Mouse (Mus musculus) midbrain, embryonic 15.5 days (tissue): Measurements from ENCODE around the gene Inppl1. TPM values are rescaled to one million over a fixed set of nuclear protein-coding genes. Genes with fewer than 3 reads are reported as not detected.

Experiments
- ATAC-seq: fragments of 200-750 bp; cut with Nextera tagmentation; replicated peaks from 2 replicates; pipeline ENCODE4 v1.8.0; 2017; ENCODE audit warnings: moderate TSS enrichment
- H3K27ac ChIP-seq: fragments of 300-500 bp; sonication (generic); 2 replicates; pipeline ENCODE4 v1.5.1; 2015; ENCODE audit warnings: mild to moderate bottlenecking, inconsistent platforms
- H3K27me3 ChIP-seq: fragments of 300-500 bp; sonication (generic); replicated peaks from 2 replicates; pipeline ENCODE4 v1.6.1; 2015; ENCODE audit warnings: inconsistent platforms
- H3K36me3 ChIP-seq: fragments of 300-500 bp; sonication (generic); replicated peaks from 2 replicates; pipeline ENCODE4 v1.6.1; 2015; ENCODE audit warnings: inconsistent platforms
- H3K4me1 ChIP-seq: fragments of 300-500 bp; sonication (generic); 2 replicates; pipeline ENCODE4 v1.6.1; 2015; ENCODE audit warnings: inconsistent platforms
- H3K4me2 ChIP-seq: fragments of 300-500 bp; sonication (generic); 2 replicates; pipeline ENCODE4 v1.6.1; 2015; ENCODE audit warnings: inconsistent platforms, mild to moderate bottlenecking, moderate library complexity
- H3K4me3 ChIP-seq: fragments of 300-500 bp; sonication (generic); 2 replicates; pipeline ENCODE4 v1.5.1; 2015; ENCODE audit warnings: mild to moderate bottlenecking, inconsistent platforms
- H3K9ac ChIP-seq: fragments of 300-500 bp; sonication (generic); 2 replicates; pipeline ENCODE4 v1.6.1; 2015; ENCODE audit warnings: mild to moderate bottlenecking, inconsistent platforms
- H3K9me3 ChIP-seq: fragments of 300-500 bp; sonication (generic); 2 replicates; pipeline ENCODE4 v1.6.1; 2016; ENCODE audit warnings: inconsistent platforms
- WGBS: fragments of 180-500 bp; shearing (Covaris S2); methylation state at CpG from one replicate; pipeline ENCODE4 v1.1.7; 2015; ENCODE audit warnings: mixed read lengths; 5-methylcytosine and 5-hydroxymethylcytosine counted together
- polyA plus RNA-seq: library from polyadenylated mRNA; unstranded; fragments of >200 nt; fragmentation: Nextera tagmentation; extraction: Ambion mirVana; gene quantifications from 2 replicates; pipeline ENCODE4 v1.2.1, GENCODE M21; 2015

The Inppl1 gene
- polyA plus RNA-seq, 1 experiment from 2014 or later, result 14.9 TPM

GRCm38 (mm10) chr7:101866491-101867265, 28.6 kb upstream of the Inppl1 start:
- 79% methylated on average over 11 of the region's 11 CpGs for WGBS

GRCm38 (mm10) chr7:101863415-101863814, 25.4 kb upstream of the Inppl1 start, which contains the start of gene Anapc15:
Gene Anapc15 (plus strand): TSS chr7:101863715.
- 76% methylated on average over 3 of the region's 3 CpGs for WGBS
- no peaks in the 10 kb centered on the region for H3K36me3 ChIP-seq
- H3K27me3 ChIP-seq, result no peaks in the 10 kb centered on the region
- no peaks in the 10 kb centered on the region for H3K9me3 ChIP-seq
- no peak for ATAC-seq
- no peak within 1 kb of the TSS for H3K4me3 ChIP-seq
- peaks cover 4% of the 10 kb centered on the region; the same call in 1 of the 2 replicates for H3K4me1 ChIP-seq
- H3K9ac ChIP-seq, result no peak within 1 kb of the TSS
- no peak within 1 kb of the TSS for H3K27ac ChIP-seq
- H3K4me2 ChIP-seq, result no peak within 1 kb of the TSS

More at GRCm38 (mm10) chr7:101866491-101867265, 28.6 kb upstream of the Inppl1 start:
- no peaks in the 10 kb centered on the region for H3K36me3 ChIP-seq
- H3K4me1 ChIP-seq, result peaks cover 6% of the 10 kb centered on the region; the same call in 1 of the 2 replicates
- no peak overlapping the region for H3K9ac ChIP-seq
- no peak overlapping the region for H3K4me3 ChIP-seq
- no peak overlapping the region for H3K27ac ChIP-seq
- H3K27me3 ChIP-seq, result no peaks in the 10 kb centered on the region
- H3K9me3 ChIP-seq, result no peaks in the 10 kb centered on the region
- H3K4me2 ChIP-seq, result no peak overlapping the region
- ATAC-seq, result no peak

DNA sequence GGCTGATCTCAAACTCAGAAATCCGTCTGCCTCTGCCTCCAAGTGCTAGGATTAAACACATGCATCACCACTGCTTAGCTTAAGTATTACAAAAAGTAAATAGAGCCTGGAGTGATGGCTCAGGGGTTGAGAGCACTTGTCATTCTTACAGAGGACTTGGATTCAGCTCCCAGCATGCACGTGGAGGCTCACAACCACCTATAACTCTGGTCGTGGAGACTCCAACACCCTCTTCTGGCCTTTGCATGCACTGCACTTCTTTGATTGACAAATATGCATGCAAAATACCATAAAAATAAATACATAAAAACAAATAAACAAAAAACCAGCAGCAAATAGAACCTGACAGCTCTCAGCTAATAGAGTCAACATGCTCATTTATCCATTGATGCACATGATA, 24.3 kb upstream of the Inppl1 start:
- Histone ChIP-seq H3K9ac (no peak overlapping the region), H3K4me1 (no peaks in the 10 kb centered on the region), H3K36me3 (no peaks in the 10 kb centered on the region), H3K4me3 (no peak overlapping the region), H3K9me3 (no peaks in the 10 kb centered on the region), H3K27ac (no peak overlapping the region), H3K27me3 (no peaks in the 10 kb centered on the region), H3K4me2 (no peak overlapping the region)
- ATAC-seq, result no peak
- WGBS, result 80% methylated on average over 3 of the region's 3 CpGs

- ATAC-seq, result no peak
Measured at GRCm38 (mm10) chr7:101860978-101861377, 22.9 kb upstream of the Inppl1 start.

GRCm38 (mm10) chr7:101858362-101858761, 20.3 kb upstream of the Inppl1 start:
- Histone ChIP-seq H3K4me3 (no peak overlapping the region), H3K9me3 (no peaks in the 10 kb centered on the region), H3K27ac (no peak overlapping the region), H3K4me1 (no peaks in the 10 kb centered on the region), H3K9ac (no peak overlapping the region), H3K27me3 (no peaks in the 10 kb centered on the region), H3K4me2 (no peak overlapping the region), H3K36me3 (no peaks in the 10 kb centered on the region)
- 90% methylated on average over 9 of the region's 9 CpGs for WGBS
- no peak for ATAC-seq

More at GRCm38 (mm10) chr7:101860978-101861377, 22.9 kb upstream of the Inppl1 start:
- H3K9me3 ChIP-seq, result no peaks in the 10 kb centered on the region
- no peak overlapping the region for H3K4me3 ChIP-seq
- H3K27me3 ChIP-seq, result no peaks in the 10 kb centered on the region
- H3K4me2 ChIP-seq, result no peak overlapping the region
- no peaks in the 10 kb centered on the region for H3K4me1 ChIP-seq
- no peak overlapping the region for H3K9ac ChIP-seq
- no peak overlapping the region for H3K27ac ChIP-seq
- H3K36me3 ChIP-seq, result no peaks in the 10 kb centered on the region

- H3K27ac ChIP-seq, result no peak within 1 kb of the TSS
- H3K4me1 ChIP-seq, result no peaks in the 10 kb centered on the region
- no peaks in the 10 kb centered on the region for H3K27me3 ChIP-seq
- no peak for ATAC-seq
- no peak within 1 kb of the TSS for H3K4me3 ChIP-seq
- H3K4me2 ChIP-seq, result no peak within 1 kb of the TSS
- WGBS, result 98% methylated on average over 4 of the region's 4 CpGs
- no peaks in the 10 kb centered on the region for H3K9me3 ChIP-seq
- no peaks in the 10 kb centered on the region for H3K36me3 ChIP-seq
- H3K9ac ChIP-seq, result no peak within 1 kb of the TSS
Measured at GRCm38 (mm10) chr7:101857094-101857493, 19.1 kb upstream of the Inppl1 start, which contains the start of gene Folr2. Gene Folr2 (minus strand): TSS chr7:101857194.

- H3K9ac ChIP-seq, result no peak overlapping the region
- H3K4me2 ChIP-seq, result no peak overlapping the region
- WGBS, result 79% methylated on average over 2 of the region's 2 CpGs
- no peak overlapping the region for H3K27ac ChIP-seq
- ATAC-seq, result no peak
- no peaks in the 10 kb centered on the region for H3K36me3 ChIP-seq
- H3K4me3 ChIP-seq, result no peak overlapping the region
- H3K9me3 ChIP-seq, result no peaks in the 10 kb centered on the region
- no peaks in the 10 kb centered on the region for H3K27me3 ChIP-seq
- H3K4me1 ChIP-seq, result no peaks in the 10 kb centered on the region
Measured at GRCm38 (mm10) chr7:101853816-101854215, 15.8 kb upstream of the Inppl1 start.

- H3K4me1 ChIP-seq, result no peaks in the 10 kb centered on the region
- WGBS, result 87% methylated on average over 6 of the region's 6 CpGs
- H3K9me3 ChIP-seq, result no peaks in the 10 kb centered on the region
- no peak overlapping the region for H3K4me3 ChIP-seq
- H3K27ac ChIP-seq, result no peak overlapping the region
- H3K4me2 ChIP-seq, result no peak overlapping the region
- H3K36me3 ChIP-seq, result no peaks in the 10 kb centered on the region
- no peak for ATAC-seq
- no peaks in the 10 kb centered on the region for H3K27me3 ChIP-seq
- no peak overlapping the region for H3K9ac ChIP-seq
Measured at GRCm38 (mm10) chr7:101852846-101853245, 14.8 kb upstream of the Inppl1 start.

GRCm38 (mm10) chr7:101851689-101852088, 13.7 kb upstream of the Inppl1 start:
- no peaks in the 10 kb centered on the region for H3K27me3 ChIP-seq
- no peak overlapping the region for H3K9ac ChIP-seq
- H3K4me1 ChIP-seq, result no peaks in the 10 kb centered on the region
- 85% methylated on average over 6 of the region's 6 CpGs for WGBS
- H3K9me3 ChIP-seq, result no peaks in the 10 kb centered on the region
- no peak overlapping the region for H3K27ac ChIP-seq
- H3K4me3 ChIP-seq, result no peak overlapping the region
- no peak overlapping the region for H3K4me2 ChIP-seq
- no peaks in the 10 kb centered on the region for H3K36me3 ChIP-seq
- no peak for ATAC-seq

DNA sequence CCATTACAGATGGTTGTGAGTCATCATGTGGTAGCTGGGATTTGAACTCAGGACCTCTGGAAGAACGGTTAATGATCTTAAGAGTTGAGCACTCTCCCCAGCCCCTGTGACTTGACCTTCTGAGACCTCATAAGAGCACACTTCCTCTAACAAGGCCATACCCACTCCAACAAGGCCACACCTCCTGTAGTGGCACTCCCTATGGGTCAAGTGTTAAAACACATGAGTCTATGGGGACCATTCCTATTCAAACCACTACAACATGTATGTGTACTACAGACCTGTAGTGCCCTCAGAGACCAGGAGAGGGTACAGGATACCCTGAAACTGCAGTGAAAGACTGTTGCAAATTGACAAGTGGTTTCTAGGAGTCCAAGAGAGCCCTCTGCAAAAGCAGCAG, 9.9 kb upstream of the Inppl1 start:
- WGBS, result 97% methylated on average over 1 of the region's 1 CpGs
- Histone ChIP-seq H3K27me3 (no peaks in the 10 kb centered on the region), H3K9me3 (no peaks in the 10 kb centered on the region), H3K4me3 (no peak overlapping the region), H3K27ac (no peak overlapping the region), H3K36me3 (no peaks in the 10 kb centered on the region), H3K4me2 (no peak overlapping the region), H3K9ac (no peak overlapping the region), H3K4me1 (no peaks in the 10 kb centered on the region)
- ATAC-seq, result no peak

DNA sequence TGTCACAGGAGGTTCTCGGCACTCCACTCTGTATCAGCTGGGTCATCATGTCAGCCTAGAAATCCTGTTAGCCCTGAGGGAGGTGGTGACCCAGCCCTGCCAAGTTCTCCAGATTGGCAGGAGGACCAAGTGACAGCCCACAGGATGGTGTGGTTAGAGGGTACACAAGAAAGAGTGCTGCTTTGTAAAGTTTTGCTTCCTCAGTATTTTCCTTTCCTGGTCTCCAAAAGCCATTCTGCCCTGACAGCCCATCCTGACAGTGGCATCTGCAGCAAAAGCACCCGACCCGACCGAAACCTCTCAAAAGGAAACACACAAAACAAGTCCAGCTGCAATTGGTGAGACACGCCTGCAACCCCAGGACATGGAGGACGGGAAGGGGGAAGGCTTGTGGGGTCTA, 6.2 kb upstream of the Inppl1 start:
- WGBS, result 79% methylated on average over 6 of the region's 6 CpGs
- no peak for ATAC-seq

DNA sequence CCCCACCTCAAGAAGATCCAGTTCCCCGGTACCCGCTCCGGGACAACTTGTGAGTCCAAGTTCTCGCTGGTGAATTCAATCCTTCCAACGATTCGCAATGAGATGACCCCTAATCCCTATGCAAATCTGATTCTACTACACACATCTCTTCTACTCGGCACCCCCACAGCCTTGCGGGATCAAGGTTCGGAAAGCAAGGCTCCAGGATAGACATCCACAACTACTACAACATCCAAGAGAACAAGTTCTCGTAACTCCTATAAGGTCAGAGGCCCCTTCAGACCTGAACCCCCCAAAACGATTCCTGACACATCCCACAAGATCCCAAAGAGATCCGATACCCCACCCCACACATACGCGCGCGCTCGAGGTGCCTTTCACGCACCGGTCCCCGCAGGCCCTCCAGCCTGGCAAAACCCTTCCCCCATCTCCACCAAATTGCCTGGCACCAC, 849 bp downstream of the Inppl1 start:
- H3K27ac ChIP-seq, result peak overlapping the region; percentile 69
- peak overlapping the region; percentile 63 for H3K4me3 ChIP-seq
- H3K36me3 ChIP-seq, result no peaks in the 10 kb centered on the region
- peaks cover 29% of the 10 kb centered on the region for H3K4me1 ChIP-seq
- no peak for ATAC-seq
- H3K4me2 ChIP-seq, result peak overlapping the region; percentile 100
- H3K9ac ChIP-seq, result peak overlapping the region; percentile 59; the same call in 1 of the 2 replicates
- WGBS, result under 1% methylated on average over 20 of the region's 20 CpGs
- H3K27me3 ChIP-seq, result no peaks in the 10 kb centered on the region; the same call in 1 of the 2 replicates
- H3K9me3 ChIP-seq, result no peaks in the 10 kb centered on the region

More for the DNA sequence above, 6.2 kb upstream of the Inppl1 start:
- H3K27me3 ChIP-seq, result no peaks in the 10 kb centered on the region
- no peaks in the 10 kb centered on the region for H3K9me3 ChIP-seq
- no peak overlapping the region for H3K27ac ChIP-seq
- H3K36me3 ChIP-seq, result no peaks in the 10 kb centered on the region
- no peak overlapping the region for H3K4me2 ChIP-seq
- H3K9ac ChIP-seq, result no peak overlapping the region
- no peaks in the 10 kb centered on the region for H3K4me1 ChIP-seq
- no peak overlapping the region for H3K4me3 ChIP-seq
